Mouse (Mus musculus) stomach, postnatal 0 days (tissue): ENCODE results near the gene Zfp212.

Experiments
- CTCF ChIP-seq: IDR thresholded peaks from 2 replicates; pipeline ENCODE4 v1.5.1; 2016; ENCODE audit warnings: antibody characterized with exemption, low read depth, mild to moderate bottlenecking, moderate library complexity
- EP300 ChIP-seq: optimal IDR thresholded peaks from 2 replicates; pipeline ENCODE3; 2016; ENCODE audit warnings: antibody characterized with exemption

GRCm38 (mm10) chr6:47978897-47979368 lies 58.7 kb downstream of the Zfp212 start:
- TF ChIP-seq CTCF = peak; percentile 79
- TF ChIP-seq EP300 = no peak
